Mouse (Mus musculus): ENCODE measurements around the gene Cnot4. TPM values are rescaled to one million over a fixed set of nuclear protein-coding genes. Genes with fewer than 3 reads are reported as not detected.

The Cnot4 gene
- polyA plus RNA-seq, 1 experiment = 19.7 TPM

DNA sequence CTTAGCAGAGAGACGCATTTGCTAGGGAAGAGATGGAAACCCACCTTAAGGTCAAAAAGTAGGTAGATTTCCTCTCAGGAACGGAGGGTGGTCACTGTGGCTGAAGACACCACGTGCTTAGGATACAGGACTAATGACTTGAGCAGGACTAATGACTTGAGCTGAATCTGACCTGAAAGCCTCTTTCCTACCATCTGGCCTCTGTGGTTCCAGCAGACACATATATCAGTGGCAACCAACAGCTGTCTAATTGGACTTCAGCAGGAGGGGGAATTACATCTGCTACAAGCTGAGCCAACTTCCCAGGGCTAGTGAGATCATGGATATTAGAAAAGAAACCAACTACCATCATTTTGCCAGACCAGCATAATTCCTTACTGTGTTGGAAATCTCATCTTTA lies 154.2 kb downstream of the Cnot4 start:
- Histone ChIP-seq H3K4me1 (replicated peaks; ENCODE audit: control insufficient read depth, insufficient read depth, low read length) (peaks cover 6% of the 10 kb centered on the region), H3K4me3 (ENCODE audit: control insufficient read depth, insufficient read depth, low read length) (no peak overlapping the region), H3K27ac (ENCODE audit: control insufficient read depth, insufficient read depth, low read length) (no peak overlapping the region), H3K36me3 (ENCODE audit: control insufficient read depth, insufficient read depth, low read length) (no peaks in the 10 kb centered on the region), H3K27me3 (ENCODE audit: control insufficient read depth, insufficient read depth, low read length) (no peaks in the 10 kb centered on the region)
- WGBS = 95% methylated on average over 3 of the region's 3 CpGs
- no peak for TF ChIP-seq POLR2A (IDR thresholded peaks at IDR 0.05; ENCODE audit: control insufficient read depth, extremely low read depth, insufficient read depth, low read length, poor library complexity)
- TF ChIP-seq CTCF (IDR thresholded peaks at IDR 0.05; ENCODE audit: borderline replicate concordance, control insufficient read depth, extremely low read depth, insufficient read depth, low read length, poor library complexity) = no peak
- DNase-seq = no peak

Other genes starting within 250 kb of the Cnot4 start
- gene Wdr91, start 222.8 kb downstream of the Cnot4 start, polyA plus RNA-seq (2012; rRNA removed) = 58.4 and 60.2 TPM in 2 replicates
- 0.10 and 0.40 TPM in 2 replicates for gene Stra8, start 213.6 kb downstream of the Cnot4 start, polyA plus RNA-seq (2012; rRNA removed)
- gene Slc23a4, start 145.3 kb downstream of the Cnot4 start, polyA plus RNA-seq (2012; rRNA removed) = 8.1 and 11.1 TPM in 2 replicates
- gene Nup205, start 43.7 kb upstream of the Cnot4 start, polyA plus RNA-seq (2012; rRNA removed) = 36.5 and 45.8 TPM in 2 replicates
- 0.26 and 0.34 TPM in 2 replicates for gene Slc13a4, start 174.4 kb upstream of the Cnot4 start, polyA plus RNA-seq (2012; rRNA removed)
- gene Fam180a, start 192.4 kb upstream of the Cnot4 start, polyA plus RNA-seq (2012; rRNA removed) = 0.10 and 0.15 TPM in 2 replicates

Data from thymus, adult 2 months (tissue).